Mouse (Mus musculus): ENCODE data around the gene Prm1. TPM values are rescaled to one million over a fixed set of nuclear protein-coding genes. Genes with fewer than 3 reads are reported as not detected.

Prm1 gene
- total and polyA plus RNA-seq, 3 experiments: not detected

DNA sequence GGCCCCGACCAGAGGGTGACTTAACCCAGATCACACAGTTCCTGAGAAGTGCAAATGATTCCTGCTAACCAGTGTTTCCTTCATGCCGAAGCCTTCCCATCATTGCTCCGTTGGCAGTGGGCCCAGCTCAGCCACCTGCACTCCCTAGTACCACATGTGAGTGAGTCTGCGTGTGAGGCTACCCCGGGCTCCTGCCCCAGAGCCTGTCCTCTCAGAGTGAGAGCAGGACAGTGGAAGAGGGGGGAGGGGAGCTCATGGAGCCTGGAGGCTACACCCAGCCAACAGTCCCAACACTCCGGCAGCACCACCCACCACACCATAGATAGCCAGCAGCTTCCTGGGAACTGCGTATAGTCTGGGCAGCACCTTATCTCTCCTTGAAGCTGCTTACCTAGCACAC, 55.8 kb downstream of the Prm1 start:
- DNase-seq (ENCODE audit: extremely low read depth): no peak
- no peaks in the 10 kb centered on the region for H3K79me2 ChIP-seq (replicated peaks; ENCODE audit: control insufficient read depth, extremely low read depth, insufficient read depth, poor library complexity, severe bottlenecking)
- H3K9ac ChIP-seq (ENCODE audit: insufficient read depth, low read depth): no peak overlapping the region
- dilution Hi-C loops (cut with MboI; ENCODE audit: extremely low pct_ligation_motif_present, extremely low pct_unique_long_range_greater_than_20kb, low sequenced_read_pairs): no loop called here
- no peak overlapping the region for H3K4me3 ChIP-seq (replicated peaks in 1 of 3; ENCODE audit: low read depth in 2 of 3, low read length in 2 of 3, poor library complexity in 1 of 3)
- H3K9me3 ChIP-seq (replicated peaks; ENCODE audit: low read length): no peaks in the 10 kb centered on the region
- in situ Hi-C loops (cut with MboI; ENCODE audit: low pct_ligation_motif_present, low pct_unique_long_range_greater_than_20kb, low sequenced_read_pairs): loop anchor here (5.0 kb wide), 1 partner anchor 32 kb away; no protein-coding TSS in a partner anchor
- H3K27me3 ChIP-seq (replicated peaks): no peaks in the 10 kb centered on the region
- H3K4me1 ChIP-seq (ENCODE audit: control insufficient read depth in 1 of 2, insufficient read depth in 2 of 2): peaks cover 25 to 70% of the 10 kb centered on the region in 2 experiments
- TF ChIP-seq GABPA (IDR thresholded peaks at IDR 0.05; ENCODE audit: insufficient replicate concordance, low read depth, low read length) (no peak), JUN (IDR thresholded peaks at IDR 0.05; ENCODE audit: insufficient read depth, low read depth, low read length) (no peak), E2F4 (IDR thresholded peaks at IDR 0.05; ENCODE audit: insufficient replicate concordance, low read depth, low read length) (no peak), EP300 (IDR thresholded peaks at IDR 0.05; ENCODE audit: low read length) (no peak), ZNF384 (IDR thresholded peaks at IDR 0.05; ENCODE audit: low read depth, low read length) (no peak), USF2 (conservative IDR thresholded peaks at IDR 0.05; ENCODE audit: low read depth, low read length) (no peak), NRF1 (IDR thresholded peaks at IDR 0.05; ENCODE audit: low read depth, low read length) (no peak), MEF2A (IDR thresholded peaks at IDR 0.05; ENCODE audit: borderline replicate concordance, low read depth, low read length) (no peak), RCOR1 (conservative IDR thresholded peaks at IDR 0.05; ENCODE audit: low read depth, low read length) (no peak), CHD2 (IDR thresholded peaks at IDR 0.05; ENCODE audit: low read length) (no peak), KAT2A (IDR thresholded peaks at IDR 0.05; ENCODE audit: insufficient replicate concordance, low read length) (no peak), ZC3H11A (IDR thresholded peaks at IDR 0.05; ENCODE audit: low read depth, low read length) (no peak), SMC3 (IDR thresholded peaks at IDR 0.05; ENCODE audit: low read depth, low read length) (no peak)
- no peak overlapping the region for H3K27ac ChIP-seq (ENCODE audit: insufficient read depth, low read depth)
- no peak overlapping the region for H3K4me2 ChIP-seq (ENCODE audit: insufficient read depth, low read depth, poor library complexity, severe bottlenecking)
- no peaks in the 10 kb centered on the region for H3K36me3 ChIP-seq (replicated peaks in 1 of 2; ENCODE audit: control insufficient read depth in 1 of 2, insufficient read depth in 1 of 2, low read length in 1 of 2)

DNA sequence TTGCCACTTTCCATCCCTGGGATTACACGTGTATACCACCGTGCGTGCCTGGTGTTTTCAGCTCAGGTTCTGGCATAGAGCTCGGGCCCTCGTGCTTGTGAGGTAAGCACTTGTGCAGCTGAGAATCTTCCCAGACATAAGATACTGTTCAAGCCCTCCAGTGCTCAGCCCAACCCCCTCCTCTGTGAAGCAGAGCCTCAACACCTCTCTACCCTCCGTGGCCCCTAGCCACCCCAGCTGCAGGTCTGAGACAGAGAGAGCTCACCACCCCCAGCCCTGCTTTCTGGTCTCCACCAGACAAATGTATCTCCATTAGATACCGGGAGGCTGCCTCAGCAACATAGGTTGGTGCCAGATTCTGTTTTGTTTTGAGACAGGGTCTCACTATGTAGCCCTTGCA, 56.4 kb downstream of the Prm1 start:
- no peaks in the 10 kb centered on the region for H3K27me3 ChIP-seq (replicated peaks)
- no peak overlapping the region for H3K4me2 ChIP-seq (ENCODE audit: insufficient read depth, low read depth, poor library complexity, severe bottlenecking)
- H3K79me2 ChIP-seq (replicated peaks; ENCODE audit: control insufficient read depth, extremely low read depth, insufficient read depth, poor library complexity, severe bottlenecking): no peaks in the 10 kb centered on the region
- dilution Hi-C loops (cut with MboI; ENCODE audit: extremely low pct_ligation_motif_present, extremely low pct_unique_long_range_greater_than_20kb, low sequenced_read_pairs): no loop called here
- in situ Hi-C loops (cut with MboI; ENCODE audit: low pct_ligation_motif_present, low pct_unique_long_range_greater_than_20kb, low sequenced_read_pairs): loop anchor here (5.0 kb wide), 1 partner anchor 33 kb away; no protein-coding TSS in a partner anchor
- H3K9ac ChIP-seq (ENCODE audit: insufficient read depth, low read depth): no peak overlapping the region
- H3K9me3 ChIP-seq (replicated peaks; ENCODE audit: low read length): no peaks in the 10 kb centered on the region
- peaks cover 20 to 70% of the 10 kb centered on the region in 2 experiments for H3K4me1 ChIP-seq (ENCODE audit: control insufficient read depth in 1 of 2, insufficient read depth in 2 of 2)
- no peak for TF ChIP-seq MXI1 (IDR thresholded peaks at IDR 0.05; ENCODE audit: low read depth, low read length)
- TF ChIP-seq USF2 (conservative IDR thresholded peaks at IDR 0.05; ENCODE audit: low read depth, low read length): no peak
- no peak for TF ChIP-seq UBTF (IDR thresholded peaks at IDR 0.05; ENCODE audit: low read depth, low read length)
- no peak for DNase-seq (ENCODE audit: extremely low read depth)
- no peak overlapping the region for H3K4me3 ChIP-seq (replicated peaks in 1 of 3; ENCODE audit: low read depth in 2 of 3, low read length in 2 of 3, poor library complexity in 1 of 3)
- no peak overlapping the region for H3K27ac ChIP-seq (ENCODE audit: insufficient read depth, low read depth)
- H3K36me3 ChIP-seq (replicated peaks in 1 of 2; ENCODE audit: control insufficient read depth in 1 of 2, insufficient read depth in 1 of 2, low read length in 1 of 2): no peaks in the 10 kb centered on the region

Other genes starting within 250 kb of the Prm1 start
- 26.1 and 29.1 TPM in 2 replicates for gene Socs1, start 20.3 kb downstream of the Prm1 start, total RNA-seq (2012; rRNA removed)
- gene Socs1, start 20.3 kb downstream of the Prm1 start, total RNA-seq (2014; rRNA removed): 17.3 and 18.8 TPM in 2 replicates
- 23.0 and 27.6 TPM in 2 replicates for gene Socs1, start 20.3 kb downstream of the Prm1 start, polyA plus RNA-seq (2012; ENCODE audit: insufficient read length, low read depth)
- 0.25 TPM in 1 of 2 replicates, not detected in the other for gene Tnp2, start 17.2 kb downstream of the Prm1 start, total RNA-seq (2012; rRNA removed)
- not detected in 2 replicates for gene Tnp2, start 17.2 kb downstream of the Prm1 start, total RNA-seq (2014; rRNA removed)
- 0.43 TPM in 1 of 2 replicates, not detected in the other for gene Tnp2, start 17.2 kb downstream of the Prm1 start, polyA plus RNA-seq (2012; ENCODE audit: insufficient read length, low read depth)
- gene Prm3, start 14.9 kb downstream of the Prm1 start, total RNA-seq (2012; rRNA removed): not detected in 2 replicates
- not detected in 2 replicates for gene Prm3, start 14.9 kb downstream of the Prm1 start, total RNA-seq (2014; rRNA removed)
- not detected in 2 replicates for gene Prm3, start 14.9 kb downstream of the Prm1 start, polyA plus RNA-seq (2012; ENCODE audit: insufficient read length, low read depth)
- gene Prm2, start 9.7 kb downstream of the Prm1 start, total RNA-seq (2012; rRNA removed): not detected in 2 replicates
- gene Prm2, start 9.7 kb downstream of the Prm1 start, total RNA-seq (2014; rRNA removed): not detected in 2 replicates
- not detected in 2 replicates for gene Prm2, start 9.7 kb downstream of the Prm1 start, polyA plus RNA-seq (2012; ENCODE audit: insufficient read length, low read depth)
- not detected in 2 replicates for gene Gm11172, start 7.1 kb upstream of the Prm1 start, total RNA-seq (2012; rRNA removed)
- gene Gm11172, start 7.1 kb upstream of the Prm1 start, total RNA-seq (2014; rRNA removed): not detected in 2 replicates
- gene Gm11172, start 7.1 kb upstream of the Prm1 start, polyA plus RNA-seq (2012; ENCODE audit: insufficient read length, low read depth): not detected in 2 replicates
- gene Rmi2, start 29.2 kb upstream of the Prm1 start, total RNA-seq (2012; rRNA removed): 6.8 and 7.7 TPM in 2 replicates
- 7.5 and 9.3 TPM in 2 replicates for gene Rmi2, start 29.2 kb upstream of the Prm1 start, total RNA-seq (2014; rRNA removed)
- gene Rmi2, start 29.2 kb upstream of the Prm1 start, polyA plus RNA-seq (2012; ENCODE audit: insufficient read length, low read depth): 12.1 and 13.8 TPM in 2 replicates